Mouse (Mus musculus) A20 (cell line): Measurements from ENCODE around the gene Ube2q2.
A peak's percentile ranks its signal among the peaks of the same experiment; 100 is the strongest.
"Not testable (repeated sequence)": the region's sequence is repeated elsewhere in the genome, so short reads cannot be mapped to it uniquely, and the experiment has no call there.

ENCODE experiments used
- DNase-seq: peaks from one replicate; pipeline ENCODE4 v3.0.0-alpha.2; 2011; ENCODE audit warnings: low read depth, low spot score

Ube2q2 gene

DNA sequence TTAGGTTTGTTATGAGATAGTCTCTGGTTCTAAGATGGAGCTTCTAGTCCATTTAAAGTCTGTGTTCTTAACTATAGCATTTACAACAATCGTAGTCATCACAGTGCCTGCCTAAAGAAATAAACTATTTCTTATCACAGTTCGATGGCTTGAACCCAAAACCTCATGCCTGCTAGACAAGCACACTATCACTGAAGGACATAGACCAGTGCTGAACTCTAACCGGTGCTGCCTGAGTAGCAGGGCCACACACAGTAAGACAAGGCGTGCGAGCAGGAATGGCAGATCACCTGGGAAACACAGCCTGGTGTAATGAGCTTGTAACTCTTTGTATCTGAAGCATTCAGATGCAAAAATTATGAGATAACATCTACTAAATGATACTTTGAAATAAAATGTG, 92.2 kb downstream of the Ube2q2 start:
- DNase-seq, result no peak

GRCm38 (mm10) chr9:55241863-55242685, 93.4 kb downstream of the Ube2q2 start:
- DNase-seq, result peak; percentile 78

- DNase-seq, result no peak
Measured at GRCm38 (mm10) chr9:55243280-55243679, 94.6 kb downstream of the Ube2q2 start.

GRCm38 (mm10) chr9:55244079-55244478, 95.4 kb downstream of the Ube2q2 start:
- DNase-seq, result peak; percentile 16

DNA sequence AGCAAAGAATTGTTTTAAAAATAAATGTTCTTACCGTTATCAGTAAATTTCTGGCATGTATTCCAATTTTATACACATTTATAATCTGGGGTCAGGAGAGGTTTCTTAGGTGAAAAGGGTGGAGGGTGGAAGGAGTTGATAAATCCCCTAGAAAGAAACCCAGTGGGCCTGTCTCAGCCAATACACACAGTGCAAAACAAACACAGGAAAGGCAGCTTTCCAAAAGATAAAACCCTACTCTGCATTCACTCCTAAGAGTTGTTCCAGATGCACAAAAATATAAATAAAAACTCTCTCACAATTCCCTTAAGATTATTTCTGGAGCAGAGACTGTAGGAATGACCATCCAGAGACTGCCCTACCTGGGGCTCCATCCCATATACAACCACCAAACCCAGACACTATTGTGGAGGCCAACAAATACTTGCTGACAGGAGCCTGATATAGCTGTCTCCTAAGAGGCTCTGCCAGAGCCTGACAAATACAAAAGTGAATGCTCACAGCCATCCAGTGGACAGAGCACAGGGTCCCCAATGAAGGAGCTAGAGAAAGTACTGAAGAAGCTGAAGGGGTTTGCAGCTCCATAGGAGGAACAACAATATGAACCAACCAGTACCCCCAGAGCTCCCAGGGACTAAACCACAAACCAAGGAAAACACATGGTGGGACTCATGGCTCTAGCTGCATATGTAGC, 96.5 kb downstream of the Ube2q2 start:
- DNase-seq, result not testable (repeated sequence)

DNA sequence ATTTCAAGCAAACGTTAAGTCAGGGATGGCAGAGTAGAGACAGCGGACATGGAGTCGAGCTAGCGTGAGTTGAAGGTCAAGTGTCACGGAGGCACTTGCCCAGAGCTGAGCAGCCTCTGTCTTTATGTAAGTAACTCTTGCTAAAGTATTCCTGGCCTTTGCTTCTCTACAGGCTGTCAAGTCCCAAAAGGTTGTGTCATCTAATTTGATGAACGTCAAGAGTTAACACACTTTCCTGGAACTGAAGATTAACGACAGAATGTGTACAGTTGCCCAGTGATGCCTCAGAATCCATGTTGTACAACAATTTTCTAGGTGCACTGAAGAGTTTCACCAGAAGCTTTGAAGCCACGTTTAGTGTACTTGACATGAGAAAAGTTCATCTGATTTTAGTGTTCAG, 97.8 kb downstream of the Ube2q2 start:
- no peak for DNase-seq

GRCm38 (mm10) chr9:55246918-55247317, 98.3 kb downstream of the Ube2q2 start:
- no peak for DNase-seq

DNA sequence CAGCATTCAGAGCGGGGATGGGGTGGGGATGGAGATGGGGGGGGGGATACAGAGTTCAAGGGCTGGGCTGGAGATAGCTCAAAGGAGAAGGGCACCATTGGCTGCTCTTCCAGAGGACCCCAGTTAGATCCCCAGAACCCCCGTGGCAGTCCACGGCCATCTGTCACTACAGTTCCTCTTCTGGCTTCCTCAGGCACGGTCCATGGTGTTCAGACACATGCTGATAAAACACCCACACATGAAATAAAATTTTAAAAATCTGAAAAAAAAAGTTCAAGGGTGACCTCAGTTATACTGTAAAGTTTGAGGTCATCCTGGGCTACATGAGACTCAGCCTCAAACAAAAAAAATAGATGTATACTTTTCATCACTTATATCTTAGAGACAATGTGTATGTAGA, 99.8 kb downstream of the Ube2q2 start:
- DNase-seq, result no peak

- DNase-seq, result no peak
Measured at GRCm38 (mm10) chr9:55250595-55251247, 102.1 kb downstream of the Ube2q2 start.

DNA sequence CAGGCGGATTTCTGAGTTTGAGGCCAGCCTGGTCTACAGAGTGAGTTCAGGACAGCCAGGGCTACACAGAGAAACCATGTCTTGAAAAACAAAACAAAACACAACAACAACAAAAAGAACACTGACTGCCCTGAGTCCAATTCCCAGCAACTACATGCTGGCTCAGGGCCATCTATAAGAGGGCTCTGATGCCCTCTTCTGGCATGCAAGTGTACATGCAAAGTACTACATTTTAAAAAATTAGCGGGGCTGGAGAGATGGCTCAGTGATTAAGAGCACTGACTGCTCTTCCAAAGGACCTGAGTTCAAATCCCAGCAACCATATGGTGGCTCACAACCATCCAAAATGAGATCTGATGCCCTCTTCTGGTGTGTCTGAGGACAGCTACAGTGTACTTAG, 103.4 kb downstream of the Ube2q2 start:
- peak; percentile 58 for DNase-seq

DNA sequence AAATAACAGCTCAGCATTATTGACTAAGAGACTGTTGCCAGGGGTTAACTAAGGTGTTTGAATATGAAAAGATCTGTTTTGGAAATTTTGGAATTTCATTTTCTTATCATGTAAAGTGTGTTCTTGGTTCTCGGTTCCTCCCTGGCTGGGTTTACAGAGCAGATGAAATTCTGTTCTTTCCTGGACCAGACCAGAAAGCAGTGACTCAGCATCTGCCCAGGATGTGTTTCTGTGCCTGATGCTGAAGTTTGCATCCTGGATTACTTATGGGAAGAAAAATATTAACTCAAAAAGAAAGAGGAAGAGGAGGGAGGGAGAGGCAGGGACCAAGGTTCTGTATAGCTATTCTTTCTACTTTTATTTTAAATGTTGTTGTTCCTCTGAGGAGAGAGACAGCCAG, 105.2 kb downstream of the Ube2q2 start:
- DNase-seq, result no peak

GRCm38 (mm10) chr9:55255056-55255455, 106.4 kb downstream of the Ube2q2 start:
- DNase-seq, result no peak

GRCm38 (mm10) chr9:55255604-55256003, 107.0 kb downstream of the Ube2q2 start:
- DNase-seq, result no peak

GRCm38 (mm10) chr9:55257105-55257504, 108.5 kb downstream of the Ube2q2 start:
- DNase-seq, result no peak
